Mouse (Mus musculus) heart, postnatal 0 days (tissue): ENCODE data around the gene Kctd17.

Experiments
- CTCF ChIP-seq: IDR thresholded peaks from 2 replicates; pipeline ENCODE4 v1.5.1; 2016; ENCODE audit warnings: antibody characterized with exemption, control low read depth, low read depth
- EP300 ChIP-seq: IDR thresholded peaks from 2 replicates; pipeline ENCODE4 v1.6.1; 2016; ENCODE audit warnings: antibody characterized with exemption, low read depth

- TF ChIP-seq CTCF, result no peak
- TF ChIP-seq EP300, result no peak
Observed at GRCm38 (mm10) chr15:78468379-78468937, 40.1 kb downstream of the Kctd17 start, which contains the start of gene Tmprss6.
